Mouse (Mus musculus): ENCODE results near the gene March4.

The March4 gene

DNA sequence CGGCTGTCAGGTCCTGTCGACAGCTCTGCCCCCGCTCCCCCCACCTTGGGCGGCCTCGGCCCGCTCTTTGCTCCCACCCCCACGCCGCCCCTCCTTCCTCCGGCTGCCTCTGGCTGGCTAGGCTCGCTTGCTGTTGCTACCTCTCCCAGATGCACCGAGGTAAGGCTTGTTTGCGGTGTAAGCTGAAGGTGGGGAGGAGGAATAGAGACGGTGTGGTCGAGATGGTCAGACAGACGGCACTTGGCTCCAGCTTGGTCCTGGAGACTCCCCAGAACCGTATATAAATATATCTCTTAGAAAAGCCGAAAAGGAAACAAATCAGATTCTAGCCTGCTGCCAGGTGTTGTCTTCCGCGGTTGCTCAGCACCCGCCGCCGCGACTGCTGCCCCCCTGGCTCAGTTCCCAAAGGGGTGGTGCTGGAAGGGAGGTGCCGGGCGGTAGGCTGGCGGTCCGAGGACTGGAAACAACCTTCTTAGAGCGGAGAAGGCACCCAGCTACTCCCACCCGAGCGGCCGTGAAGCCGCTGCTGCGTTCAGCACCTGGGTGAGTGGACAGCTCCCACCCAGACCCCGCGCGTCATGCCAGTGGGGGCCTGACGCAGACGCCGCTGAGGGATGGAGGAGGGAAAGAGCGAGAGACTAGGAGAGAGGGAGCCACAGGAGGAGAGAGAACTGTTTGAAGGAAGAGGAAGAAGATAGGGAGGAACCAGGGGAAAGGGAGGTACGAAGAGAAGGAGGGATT is at the start of gene March4:
Gene March4, minus strand, starts transcription at position 320 of the 741 bp plus-strand sequence.
- peak; percentile 87 for DNase-seq (ENCODE audit: low read depth, low spot score)

DNA sequence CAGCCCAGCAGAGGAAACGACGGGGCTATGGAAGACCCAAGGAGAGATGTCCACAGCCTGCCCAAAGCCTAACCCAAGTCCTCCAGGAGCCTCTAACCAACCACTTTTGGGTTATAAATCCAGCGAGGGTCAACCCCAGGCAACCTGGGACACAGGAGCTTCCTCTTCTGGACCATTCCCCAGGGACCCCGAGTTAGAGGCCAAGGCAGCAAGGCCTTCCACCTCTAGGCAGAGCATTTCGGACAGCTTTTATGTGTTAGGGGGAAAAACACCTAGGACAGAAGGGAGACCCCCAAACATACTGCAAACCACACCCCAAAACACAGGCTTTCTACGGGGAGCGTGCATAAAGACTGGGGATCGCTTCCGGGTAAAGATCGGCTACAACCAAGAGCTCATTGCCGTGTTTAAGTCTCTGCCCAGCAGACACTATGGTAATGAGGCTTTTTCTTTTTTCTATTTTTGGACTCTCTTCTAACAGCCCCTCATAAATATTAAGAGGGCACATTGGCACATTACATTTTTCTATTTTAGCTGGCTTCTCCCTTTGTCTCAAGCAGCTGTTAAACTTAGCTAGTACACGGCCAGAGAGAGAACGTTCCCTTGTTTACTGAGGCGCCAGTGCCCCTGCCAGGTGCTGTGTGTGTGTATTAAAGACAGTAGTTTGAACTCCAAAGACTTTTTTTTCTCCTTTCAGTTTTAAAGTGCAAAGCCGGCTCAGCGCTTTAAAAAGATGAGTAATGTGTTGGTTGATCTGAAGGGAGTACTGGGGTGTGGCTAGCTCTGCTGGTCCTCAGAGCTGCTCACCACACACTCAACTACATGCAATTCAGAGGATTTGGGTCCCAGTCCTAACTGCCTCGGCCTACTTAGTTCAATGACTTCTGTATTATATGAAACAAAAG is 49.5 kb upstream of the March4 start:
- DNase-seq (ENCODE audit: low read depth, low spot score), result no peak

DNA sequence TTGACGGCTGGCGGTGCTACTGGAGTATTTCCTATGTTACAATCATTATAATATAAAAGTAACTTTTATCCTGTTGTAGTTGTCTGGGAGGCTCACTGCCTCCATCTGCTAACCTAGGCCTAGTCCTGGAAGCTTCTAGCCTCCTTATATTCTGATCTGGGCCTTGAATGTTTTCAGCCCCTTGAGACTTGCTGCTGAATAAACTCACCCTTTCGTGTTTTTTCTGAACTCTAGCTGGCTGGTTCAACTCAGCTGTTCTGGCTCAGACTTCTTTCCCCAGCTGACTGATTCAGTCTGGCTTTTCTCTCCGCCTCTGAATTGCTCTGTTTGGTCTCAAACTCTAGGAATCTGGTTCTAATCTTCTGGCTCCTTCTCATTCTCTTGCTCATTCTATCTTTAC is 47.2 kb upstream of the March4 start:
- DNase-seq (ENCODE audit: low read depth, low spot score), result no peak

DNA sequence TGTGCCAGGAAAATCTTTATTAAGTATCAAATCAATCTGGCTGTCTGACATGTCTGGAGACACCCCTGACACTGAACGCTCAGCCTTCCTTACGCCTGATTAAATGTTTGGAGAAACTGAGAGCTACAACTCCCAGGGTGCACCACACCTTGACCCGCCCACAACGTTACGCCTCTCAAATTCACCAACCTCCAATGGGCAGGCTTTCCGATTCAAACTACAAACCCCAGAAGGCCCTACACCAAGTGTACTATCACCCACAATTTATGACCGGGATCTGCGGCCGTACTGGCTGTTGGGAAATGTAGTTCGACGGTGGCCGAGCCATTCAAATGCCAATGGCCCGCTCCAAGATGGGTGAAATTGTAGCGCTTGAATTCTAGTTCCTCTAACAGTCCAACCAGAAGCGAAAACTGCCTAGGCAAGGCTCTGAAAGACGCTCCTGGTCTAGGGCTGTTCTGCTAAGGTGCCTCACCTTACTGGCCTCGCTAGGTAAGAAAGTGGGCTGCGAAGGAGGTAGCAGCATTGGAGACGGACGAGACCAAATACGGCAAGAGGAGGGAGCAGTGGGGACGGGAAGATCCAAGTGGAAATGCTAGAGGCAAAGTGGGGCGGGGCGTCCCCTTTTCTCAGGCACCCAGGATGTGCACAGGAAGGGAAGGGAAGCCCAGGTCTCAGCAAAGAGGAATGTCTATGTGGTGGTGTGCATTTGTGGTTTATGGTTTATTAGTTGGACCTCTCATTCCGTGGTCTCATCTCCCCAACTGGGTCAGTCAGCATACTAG is 46.4 kb upstream of the March4 start, which contains the start of gene Smarcal1:
Gene Smarcal1, plus strand, starts transcription at position 305 of the 785 bp plus-strand sequence.
- peak; percentile 95 for DNase-seq (ENCODE audit: low read depth, low spot score)

DNA sequence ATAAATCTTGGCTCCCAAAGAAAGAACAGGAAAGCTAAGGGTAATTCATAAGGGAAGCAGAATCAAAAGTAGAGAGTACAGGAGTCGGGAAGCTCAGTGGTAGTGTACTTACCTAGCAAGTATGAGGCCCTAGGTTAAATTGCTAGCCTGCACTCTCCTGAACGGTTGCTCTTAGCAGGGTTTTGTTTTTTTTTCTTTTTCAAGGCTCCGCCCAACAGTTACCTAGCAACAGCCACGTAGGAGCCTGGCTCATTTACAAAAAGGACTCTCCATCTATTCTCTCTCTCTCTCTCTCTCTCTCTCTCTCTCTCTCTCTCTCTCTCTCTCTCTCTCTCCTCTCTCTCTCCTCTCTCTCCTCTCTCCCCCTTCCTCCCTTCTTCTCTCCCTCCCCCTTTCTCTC is 42.1 kb upstream of the March4 start:
- peak; percentile 47 for DNase-seq (ENCODE audit: low read depth, low spot score)

DNA sequence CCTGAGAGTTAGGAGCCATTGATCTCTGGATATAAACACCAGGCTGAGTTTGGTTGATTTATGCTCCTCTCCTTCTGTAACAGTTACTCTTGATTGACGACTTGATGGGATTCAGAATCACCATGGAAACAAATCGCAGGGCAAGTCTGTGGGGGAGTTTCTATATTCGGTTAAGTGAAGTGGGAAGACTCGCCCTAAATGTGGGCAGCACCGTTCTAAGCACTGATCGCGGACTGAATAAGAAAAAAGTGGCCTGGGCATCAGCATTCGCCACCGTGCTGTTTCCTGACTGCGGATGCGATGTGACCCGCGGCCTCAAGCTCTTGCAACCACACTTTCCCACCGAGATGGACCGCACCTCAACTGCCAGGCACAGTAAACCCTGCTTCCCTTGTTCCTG is 41.6 kb upstream of the March4 start:
- DNase-seq (ENCODE audit: low read depth, low spot score), result peak; percentile 30

DNA sequence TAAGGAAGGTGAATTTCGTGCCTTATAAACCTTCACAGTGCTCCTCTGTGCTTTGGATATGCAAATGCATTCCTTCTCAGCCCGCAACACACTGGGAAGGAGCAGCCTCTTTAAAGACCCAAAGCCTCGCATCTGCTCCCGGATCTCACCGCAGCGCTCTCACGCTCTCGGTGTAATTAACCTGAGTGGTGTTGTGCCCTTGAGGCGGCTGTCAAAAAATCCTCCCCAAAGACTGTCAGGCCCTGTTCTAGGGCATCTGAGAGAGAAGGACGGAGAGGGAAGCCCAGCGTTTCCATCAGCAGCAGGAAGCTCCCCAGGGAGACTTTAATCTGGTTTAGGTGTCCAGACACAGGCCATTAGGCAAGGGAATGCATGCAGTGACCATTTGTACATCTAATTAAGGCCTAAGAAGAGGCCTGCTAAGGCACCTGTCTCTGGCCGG is 40.8 kb upstream of the March4 start:
- DNase-seq (ENCODE audit: low read depth, low spot score), result peak; percentile 70

DNA sequence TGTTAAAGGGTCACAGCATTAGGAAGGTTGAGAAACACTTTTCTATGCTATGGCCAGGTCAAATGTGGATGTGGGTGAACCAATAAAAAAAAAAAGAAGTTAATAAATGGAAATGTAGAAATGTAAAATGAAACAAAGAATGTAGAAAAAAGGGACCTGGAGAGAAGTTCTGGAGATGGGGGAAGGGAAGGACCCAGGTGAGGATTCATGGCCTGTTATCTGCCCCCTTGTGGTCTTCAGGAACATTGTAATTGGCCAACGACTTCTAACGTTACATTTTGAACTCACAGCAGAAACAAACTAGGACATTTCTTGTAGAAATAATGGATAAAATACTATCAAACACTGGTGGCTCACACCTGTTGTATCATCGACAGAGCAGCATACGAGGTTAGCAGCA is 38.4 kb upstream of the March4 start:
- DNase-seq (ENCODE audit: low read depth, low spot score), result no peak

DNA sequence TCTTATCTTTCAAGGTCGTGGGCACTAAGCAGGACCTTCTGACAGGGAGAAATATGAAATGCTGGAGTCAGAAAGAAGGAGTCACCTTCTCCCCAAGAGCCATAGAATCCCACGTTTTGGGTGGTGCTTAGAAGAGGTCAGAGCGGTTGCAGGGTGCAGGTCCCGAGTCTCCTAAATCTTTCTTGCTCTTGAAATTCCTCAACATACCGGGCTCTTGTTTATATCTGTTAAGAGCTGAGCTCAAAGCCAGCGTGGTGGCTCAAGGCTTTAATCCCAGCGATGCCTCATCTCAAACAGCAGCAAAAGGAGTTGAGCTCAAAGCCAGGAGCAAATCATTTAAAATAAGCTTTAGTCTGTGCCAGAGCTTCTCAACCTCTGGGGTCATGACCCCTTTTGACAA is 37.9 kb upstream of the March4 start:
- no peak for DNase-seq (ENCODE audit: low read depth, low spot score)

DNA sequence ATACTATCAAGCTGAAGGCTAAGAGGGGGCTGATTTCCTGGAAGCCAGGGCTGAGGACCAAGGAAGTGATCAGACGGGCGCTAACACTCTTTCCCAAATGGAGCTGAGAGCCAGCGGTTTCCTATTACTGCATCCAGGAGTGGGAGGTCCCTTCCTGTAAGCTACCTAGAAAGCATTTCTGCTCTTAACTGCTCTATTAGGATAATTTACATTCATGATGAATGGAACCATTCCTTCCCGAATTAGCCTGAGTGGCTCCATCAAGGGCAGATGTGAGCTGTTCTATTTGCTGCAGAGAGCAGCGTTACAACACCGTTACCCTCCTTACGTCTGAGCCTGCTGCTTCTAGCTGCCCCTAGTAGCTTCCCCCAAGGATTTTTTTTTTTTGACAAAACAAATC is 37.3 kb upstream of the March4 start:
- DNase-seq (ENCODE audit: low read depth, low spot score), result no peak

DNA sequence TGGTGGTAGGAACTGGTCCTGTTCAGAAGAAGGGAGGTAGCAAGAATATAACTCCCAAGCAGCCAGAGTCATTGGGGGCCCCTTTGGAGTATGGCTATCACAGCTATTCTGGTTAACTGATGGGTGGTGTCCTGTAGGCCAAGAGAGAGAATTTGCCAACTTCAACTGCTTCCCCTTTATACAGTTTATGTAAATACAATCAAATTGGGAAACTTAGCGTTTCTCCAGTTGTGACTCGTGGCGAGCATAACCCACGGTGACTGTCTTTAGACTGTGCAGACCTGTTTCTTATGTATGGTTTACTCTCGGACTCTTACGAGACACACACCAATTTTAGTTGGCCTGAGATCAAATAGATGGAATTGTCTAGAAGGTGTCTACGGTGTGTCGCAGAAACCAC is 32.0 kb upstream of the March4 start:
- no peak for DNase-seq (ENCODE audit: low read depth, low spot score)

DNA sequence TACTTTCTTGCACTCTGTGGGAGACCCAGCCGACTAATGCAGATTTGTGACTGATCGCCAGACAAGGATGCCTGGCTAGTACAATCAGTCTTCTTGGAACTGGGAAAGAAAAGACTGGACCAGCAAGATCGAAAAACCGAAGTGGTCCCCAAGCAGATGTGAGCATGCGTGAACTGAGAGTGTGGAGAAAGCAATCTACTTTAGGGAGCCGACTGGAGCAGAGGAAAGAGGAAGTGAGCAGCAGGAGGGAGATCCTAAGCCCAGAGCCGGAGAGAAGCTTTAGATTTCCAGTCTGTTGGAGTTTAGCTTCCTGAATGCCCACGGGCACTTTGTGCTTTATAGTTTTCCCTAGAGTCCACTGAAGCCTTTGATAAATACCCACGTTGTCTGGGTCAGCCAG is 30.3 kb upstream of the March4 start:
- no peak for DNase-seq (ENCODE audit: low read depth, low spot score)

DNA sequence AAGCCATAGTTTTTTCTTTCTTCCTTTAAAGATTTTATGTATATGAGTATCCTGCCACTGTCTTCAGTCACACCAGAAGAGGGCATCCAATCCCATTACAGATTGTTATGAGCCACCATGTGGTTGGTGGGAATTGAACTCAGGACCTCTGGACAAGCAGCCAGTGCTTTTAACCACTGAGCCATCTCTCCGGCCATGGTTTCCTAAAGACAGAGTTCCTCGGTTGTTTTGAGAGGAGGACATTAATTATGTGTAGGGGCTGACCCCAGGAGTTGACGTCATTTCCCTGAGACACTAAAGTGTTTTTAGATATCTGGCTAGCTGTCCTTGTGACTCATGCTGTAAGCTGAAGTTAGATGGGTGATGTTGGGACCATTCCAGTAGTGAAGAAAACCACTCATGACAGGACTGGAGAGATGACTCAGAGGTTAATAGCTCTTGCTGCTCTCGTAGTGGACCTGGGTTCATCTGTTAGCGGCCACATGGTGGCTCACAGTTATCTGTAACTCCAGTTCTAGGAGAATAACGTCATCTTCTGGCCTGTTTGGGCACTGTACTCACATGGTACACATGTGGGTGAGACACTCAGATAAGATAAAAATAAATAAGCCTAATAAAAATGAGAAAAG is 27.7 kb upstream of the March4 start:
- no peak for DNase-seq (ENCODE audit: low read depth, low spot score)

DNA sequence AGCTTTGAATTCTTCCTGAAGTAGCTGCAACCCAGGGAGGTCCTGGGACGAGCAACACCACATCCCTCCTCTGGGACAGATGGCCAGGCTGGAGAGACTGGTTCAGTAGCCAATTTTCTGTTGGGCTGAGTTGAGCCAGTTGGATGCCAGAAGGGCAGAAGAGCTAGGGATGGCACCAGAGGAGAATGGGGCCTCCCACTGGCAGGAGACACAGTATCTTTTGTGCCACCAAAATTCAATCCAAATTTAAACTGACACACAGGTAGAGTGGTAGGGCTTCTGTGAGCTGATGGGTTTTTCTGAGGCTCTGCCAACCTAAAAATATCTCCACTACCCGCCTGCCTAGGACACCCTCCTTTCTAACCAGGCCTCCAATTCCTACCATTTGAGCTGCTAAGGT is 21.9 kb upstream of the March4 start:
- DNase-seq (ENCODE audit: low read depth, low spot score), result no peak

DNA sequence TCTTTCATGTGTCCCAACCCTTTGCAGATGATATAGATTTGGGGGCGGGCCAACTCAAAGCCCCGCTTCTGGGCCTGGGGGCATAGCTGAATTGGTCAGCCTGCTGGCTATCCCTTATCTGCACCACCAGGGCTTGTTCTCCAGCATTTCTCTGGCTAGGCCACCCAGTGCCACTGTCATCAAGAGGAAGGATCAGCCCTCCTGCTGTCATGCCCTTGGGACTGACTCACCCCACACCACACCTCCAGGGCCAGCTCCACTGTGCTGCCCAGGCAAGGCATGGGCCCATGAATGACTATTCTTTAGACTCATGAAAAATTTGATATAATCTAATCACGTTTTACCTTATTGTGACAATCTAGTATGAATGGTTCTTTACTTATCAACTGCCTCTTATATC is 19.7 kb upstream of the March4 start:
- DNase-seq (ENCODE audit: low read depth, low spot score), result no peak

DNA sequence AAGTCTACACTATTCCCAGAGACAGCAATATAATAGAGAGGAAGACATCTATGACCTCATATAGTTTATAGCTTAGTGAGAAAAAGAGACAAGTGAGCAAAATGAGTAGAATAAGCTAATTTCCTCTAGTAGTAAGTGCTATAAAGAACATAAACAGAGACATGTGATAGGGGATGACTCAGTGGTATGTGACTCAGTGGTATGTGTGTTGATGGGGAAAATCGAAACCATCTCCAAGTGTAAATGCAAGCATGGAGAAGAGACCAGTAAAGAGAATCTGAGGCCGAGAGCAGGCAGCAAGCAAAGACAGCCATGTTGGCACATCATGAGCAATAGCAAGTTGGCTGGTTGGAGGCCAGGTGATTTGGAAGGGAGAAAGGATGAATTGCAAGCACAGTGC is 13.6 kb upstream of the March4 start:
- no peak for DNase-seq (ENCODE audit: low read depth, low spot score)

DNA sequence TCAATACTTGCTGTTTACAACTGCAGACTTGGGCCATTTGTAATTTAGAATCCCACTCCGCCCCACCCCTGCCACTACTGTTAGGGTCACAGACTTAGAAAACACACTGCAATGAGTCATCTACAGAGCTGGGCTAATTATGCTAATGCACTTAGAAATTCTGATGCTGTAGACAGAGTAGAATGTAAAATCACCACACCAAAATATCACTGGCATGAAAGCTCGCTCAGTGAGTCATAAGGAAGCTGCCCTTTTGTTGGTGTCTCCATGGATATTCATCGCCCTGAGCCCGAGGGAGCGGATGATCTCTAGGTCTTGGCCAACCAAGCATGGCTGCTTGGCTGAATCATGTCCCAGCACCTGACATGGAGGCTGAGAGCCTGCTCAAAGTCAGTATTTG is 1.5 kb upstream of the March4 start:
- no peak for DNase-seq (ENCODE audit: low read depth, low spot score)

DNA sequence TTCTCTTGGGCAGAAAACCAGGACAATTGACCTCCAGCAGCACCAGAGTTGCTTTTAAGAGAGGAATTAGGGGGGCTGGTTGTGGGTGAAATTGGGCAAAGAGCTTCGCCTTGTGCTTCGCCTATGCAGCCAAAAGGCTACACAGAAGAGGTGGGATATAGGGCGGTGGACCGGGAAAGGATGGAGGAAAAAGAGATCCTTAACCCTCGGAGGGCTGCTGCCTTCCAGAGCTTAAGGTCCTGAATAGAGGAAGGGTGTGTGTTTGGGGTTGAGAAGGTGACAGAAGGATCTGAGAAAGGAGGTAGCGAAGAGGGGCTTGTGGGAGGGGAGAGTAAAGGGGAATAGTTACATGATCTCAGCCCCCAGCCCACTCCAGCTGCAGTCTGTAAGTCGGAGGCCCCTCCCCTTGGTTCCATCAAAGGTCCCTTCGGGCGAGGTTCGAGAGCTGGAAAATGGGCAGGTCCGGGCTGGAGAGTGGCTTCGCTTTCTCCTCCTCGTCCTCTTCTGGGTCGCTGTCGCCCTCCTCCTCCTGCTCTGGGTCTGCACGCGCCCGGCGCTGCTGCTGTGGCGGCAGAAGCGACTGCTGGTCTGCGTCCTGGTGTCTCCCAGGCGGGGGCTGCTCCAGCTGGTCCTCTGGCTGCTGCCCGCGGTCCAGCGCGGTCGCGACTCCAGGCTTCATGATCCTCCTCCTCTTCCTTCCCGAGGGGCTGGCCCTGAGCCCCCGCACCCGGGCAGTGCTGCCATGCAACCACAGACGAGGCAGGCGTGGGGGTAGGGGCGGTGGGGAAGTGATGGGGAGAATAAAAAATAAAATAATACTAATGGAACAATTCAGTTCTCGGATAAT is 782 bp downstream of the March4 start:
- peak; percentile 32 for DNase-seq (ENCODE audit: low read depth, low spot score)

DNA sequence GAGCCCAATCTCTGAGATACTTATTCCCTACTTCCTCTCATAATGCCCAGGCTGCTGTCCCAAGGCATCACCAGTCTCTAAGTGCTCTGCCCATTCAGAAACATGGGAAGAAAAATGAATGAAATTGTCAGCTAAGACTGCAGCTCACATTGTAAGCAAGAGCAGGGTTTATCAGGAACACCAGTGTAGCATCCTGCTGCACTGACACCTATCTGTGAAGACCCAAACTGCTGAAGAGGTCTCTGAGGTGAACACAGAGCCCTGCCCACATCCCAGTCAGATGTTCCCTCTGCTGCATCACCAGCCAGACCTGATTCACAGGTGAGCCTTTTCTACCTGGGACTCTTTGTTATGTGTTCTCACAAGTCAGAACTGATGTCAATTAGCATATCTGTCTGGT is 3.3 kb downstream of the March4 start:
- DNase-seq (ENCODE audit: low read depth, low spot score), result no peak

DNA sequence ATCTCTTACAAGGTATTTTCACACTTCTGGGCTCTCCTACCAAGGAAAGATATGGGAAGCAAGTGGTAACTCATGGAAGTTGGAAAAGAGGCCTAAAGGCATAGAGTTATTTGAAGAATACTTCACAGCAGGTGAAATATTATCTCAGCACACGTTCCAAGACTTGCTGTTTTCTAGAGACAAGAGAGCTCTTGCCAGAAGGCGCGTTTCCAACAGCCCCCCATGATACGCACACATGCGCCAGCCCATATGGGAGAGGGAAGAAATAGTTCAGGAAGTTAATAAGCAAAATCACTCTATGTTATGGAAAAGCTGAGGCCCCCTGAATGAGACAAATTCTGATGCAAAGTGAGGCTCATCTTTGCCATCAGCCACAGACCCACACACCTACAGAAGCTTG is 3.8 kb downstream of the March4 start:
- DNase-seq (ENCODE audit: low read depth, low spot score), result no peak

Data from mesoderm, embryonic 11.5 days (tissue).